Mouse (Mus musculus): Measurements from ENCODE around the gene Espnl. TPM values are rescaled to one million over a fixed set of nuclear protein-coding genes. Genes with fewer than 3 reads are reported as not detected.

The Espnl gene
- total RNA-seq, 2 experiments from 2014 or later = 0.17 TPM

GRCm38 (mm10) chr1:91313251-91313650, 8.6 kb upstream of the Espnl start:
- no peak for ATAC-seq (replicated peaks; ENCODE audit: poor library complexity)

- ATAC-seq (replicated peaks; ENCODE audit: poor library complexity) = no peak
These were observed 4.2 kb upstream of the Espnl start for GRCm38 (mm10) chr1:91317656-91318055.

- no peak for ATAC-seq (replicated peaks; ENCODE audit: poor library complexity)
These were observed 2.8 kb downstream of the Espnl start for GRCm38 (mm10) chr1:91324646-91325045.

- no peak for ATAC-seq (replicated peaks; ENCODE audit: poor library complexity)
These were observed 3.7 kb downstream of the Espnl start for GRCm38 (mm10) chr1:91325488-91326042.

GRCm38 (mm10) chr1:91332102-91332501, 10.2 kb downstream of the Espnl start:
- no peak for ATAC-seq (replicated peaks; ENCODE audit: poor library complexity)

GRCm38 (mm10) chr1:91333582-91333981, 11.7 kb downstream of the Espnl start:
- ATAC-seq (replicated peaks; ENCODE audit: poor library complexity) = peak; percentile 56; the same call in 1 of the 2 replicates

- ATAC-seq (replicated peaks; ENCODE audit: poor library complexity) = no peak
These were observed 15.5 kb downstream of the Espnl start for GRCm38 (mm10) chr1:91337355-91337754.

GRCm38 (mm10) chr1:91344001-91344400, 22.1 kb downstream of the Espnl start:
- ATAC-seq (replicated peaks; ENCODE audit: poor library complexity) = no peak

- 0 out of 2 replicates have a peak, but pooled peaks have one; percentile 20 for ATAC-seq (replicated peaks; ENCODE audit: poor library complexity)
These were observed 23.2 kb downstream of the Espnl start for GRCm38 (mm10) chr1:91344921-91345685.

GRCm38 (mm10) chr1:91346892-91347291, 25.0 kb downstream of the Espnl start:
- peak; percentile 91 for ATAC-seq (replicated peaks; ENCODE audit: poor library complexity)

- ATAC-seq (replicated peaks; ENCODE audit: poor library complexity) = no peak
These were observed 29.0 kb downstream of the Espnl start, which contains the start of gene Klhl30 for GRCm38 (mm10) chr1:91350841-91351240. Gene Klhl30 (plus strand): TSS chr1:91351016.

GRCm38 (mm10) chr1:91351249-91351648, 29.4 kb downstream of the Espnl start:
- no peak for ATAC-seq (replicated peaks; ENCODE audit: poor library complexity)

GRCm38 (mm10) chr1:91352277-91352676, 30.4 kb downstream of the Espnl start:
- no peak for ATAC-seq (replicated peaks; ENCODE audit: poor library complexity)

GRCm38 (mm10) chr1:91356105-91356504, 34.2 kb downstream of the Espnl start:
- ATAC-seq (replicated peaks; ENCODE audit: poor library complexity) = no peak

GRCm38 (mm10) chr1:91362113-91362512, 40.2 kb downstream of the Espnl start:
- ATAC-seq (replicated peaks; ENCODE audit: poor library complexity) = no peak

GRCm38 (mm10) chr1:91364822-91365644, 43.2 kb downstream of the Espnl start:
- ATAC-seq (replicated peaks; ENCODE audit: poor library complexity) = no peak

- ATAC-seq (replicated peaks; ENCODE audit: poor library complexity) = no peak
These were observed 43.9 kb downstream of the Espnl start for GRCm38 (mm10) chr1:91365816-91366214.

GRCm38 (mm10) chr1:91366215-91367108, 44.6 kb downstream of the Espnl start, which contains the start of gene Erfe:
Gene Erfe (plus strand): TSS chr1:91366430.
- ATAC-seq (replicated peaks; ENCODE audit: poor library complexity) = peak; percentile 92

GRCm38 (mm10) chr1:91367295-91367694, 45.4 kb downstream of the Espnl start:
- ATAC-seq (replicated peaks; ENCODE audit: poor library complexity) = no peak

- ATAC-seq (replicated peaks; ENCODE audit: poor library complexity) = no peak
These were observed 47.5 kb downstream of the Espnl start for GRCm38 (mm10) chr1:91369408-91369807.

Measured in megakaryocyte progenitor cell, adult 5-6 weeks (primary cell).